Mouse (Mus musculus) neural tube, embryonic 12.5 days (tissue): ENCODE measurements around the gene Lrrc7. TPM values are rescaled to one million over a fixed set of nuclear protein-coding genes. Genes with fewer than 3 reads are reported as not detected.

Experiments used
- ATAC-seq: fragments of 200-750 bp; cut with Nextera tagmentation; 2 replicates; pipeline ENCODE4 v1.8.0; 2017; ENCODE audit warnings: low read depth, mild to moderate bottlenecking, moderate TSS enrichment, moderate library complexity; ENCODE audit not compliant: low FRiP score
- H3K27ac ChIP-seq: fragments of 300-500 bp; sonication (generic); 2 replicates; pipeline ENCODE4 v1.5.1; 2016
- H3K27me3 ChIP-seq: fragments of 300-500 bp; sonication (generic); replicated peaks from 2 replicates; pipeline ENCODE4 v1.6.1; 2016; ENCODE audit warnings: mild to moderate bottlenecking
- H3K36me3 ChIP-seq: fragments of 300-500 bp; sonication (generic); 2 replicates; pipeline ENCODE4 v1.6.1; 2016; ENCODE audit warnings: mild to moderate bottlenecking
- H3K4me1 ChIP-seq: fragments of 300-500 bp; sonication (generic); 2 replicates; pipeline ENCODE4 v1.6.1; 2016
- H3K4me2 ChIP-seq: fragments of 300-500 bp; sonication (generic); replicated peaks from 2 replicates; pipeline ENCODE4 v1.6.1; 2016; ENCODE audit warnings: mild to moderate bottlenecking
- H3K4me3 ChIP-seq: fragments of 300-500 bp; sonication (generic); 2 replicates; pipeline ENCODE4 v1.5.1; 2016
- H3K9ac ChIP-seq: fragments of 300-500 bp; sonication (generic); 2 replicates; pipeline ENCODE4 v1.6.1; 2016; ENCODE audit warnings: mild to moderate bottlenecking
- H3K9me3 ChIP-seq: fragments of 300-500 bp; sonication (generic); 2 replicates; pipeline ENCODE4 v1.6.1; 2016; ENCODE audit warnings: mild to moderate bottlenecking
- whole genome bisulfite sequencing: fragments of 180-500 bp; shearing (Covaris S2); methylation state at CpG from one replicate; pipeline ENCODE4 v1.1.7; 2016; 5-methylcytosine and 5-hydroxymethylcytosine counted together
- polyA plus RNA-seq: library from polyadenylated mRNA; unstranded; fragments of >200 nt; fragmentation: Nextera tagmentation; extraction: Ambion mirVana; gene quantifications from 2 replicates; pipeline ENCODE4 v1.2.1, GENCODE M21; 2016

Gene Lrrc7
- polyA plus RNA-seq, 1 experiment from 2014 or later = 5.7 TPM

DNA sequence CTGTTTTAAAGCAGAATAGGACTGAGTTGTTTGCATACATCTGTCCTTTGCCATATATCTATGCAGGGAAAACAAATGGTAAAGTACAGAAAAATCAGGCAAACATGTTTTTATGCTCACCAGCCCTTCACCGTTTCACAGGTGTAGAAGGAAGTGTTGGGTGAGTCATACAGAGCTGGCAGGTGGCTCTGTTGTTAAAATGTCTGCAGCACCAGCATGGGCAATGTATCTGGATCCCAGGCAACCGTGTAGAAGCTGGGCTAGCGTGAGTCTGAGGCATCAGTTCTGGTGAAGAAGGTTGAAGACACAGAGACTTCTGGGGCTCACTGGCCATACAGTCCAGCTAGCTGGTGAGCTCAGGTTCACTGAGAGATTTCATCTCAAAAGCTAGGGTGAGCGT, 468.1 kb downstream of the Lrrc7 start:
- Histone ChIP-seq H3K36me3 (no peaks in the 10 kb centered on the region), H3K27ac (no peak overlapping the region), H3K9me3 (no peaks in the 10 kb centered on the region), H3K9ac (no peak overlapping the region), H3K4me1 (no peaks in the 10 kb centered on the region), H3K27me3 (no peaks in the 10 kb centered on the region), H3K4me3 (no peak overlapping the region), H3K4me2 (no peak overlapping the region)
- no peak for ATAC-seq
- 83% methylated on average over 4 of the region's 4 CpGs for WGBS

- no peak for ATAC-seq
- Histone ChIP-seq H3K4me3 (no peak overlapping the region), H3K4me1 (no peaks in the 10 kb centered on the region), H3K27me3 (no peaks in the 10 kb centered on the region), H3K9ac (no peak overlapping the region), H3K9me3 (no peaks in the 10 kb centered on the region), H3K4me2 (no peak overlapping the region), H3K36me3 (no peaks in the 10 kb centered on the region), H3K27ac (no peak overlapping the region)
- 92% methylated on average over 3 of the region's 3 CpGs for WGBS
These were observed 470.4 kb downstream of the Lrrc7 start for GRCm38 (mm10) chr3:158091601-158092000.

DNA sequence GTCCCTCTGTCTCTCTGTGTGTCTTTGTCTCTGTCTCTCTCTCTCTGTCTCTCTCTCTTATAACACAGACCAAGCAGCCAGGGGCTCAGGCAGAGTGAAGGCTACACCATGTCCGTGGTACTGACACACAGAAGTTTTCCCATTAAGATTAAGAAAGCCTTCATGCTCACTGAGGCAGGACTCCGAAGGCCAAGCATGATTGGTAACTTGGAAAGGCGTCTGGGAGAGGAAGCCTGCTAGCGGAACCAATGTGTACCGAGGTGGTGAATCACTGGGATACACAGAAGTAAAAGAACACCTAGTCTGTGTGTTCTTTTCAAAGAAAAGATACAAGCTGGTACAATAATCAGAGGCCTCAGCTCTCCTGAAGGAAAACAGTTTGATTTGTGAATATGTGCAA, 484.2 kb downstream of the Lrrc7 start:
- Histone ChIP-seq H3K9me3 (no peaks in the 10 kb centered on the region), H3K9ac (no peak overlapping the region), H3K4me2 (no peak overlapping the region), H3K27me3 (no peaks in the 10 kb centered on the region), H3K4me3 (no peak overlapping the region), H3K36me3 (no peaks in the 10 kb centered on the region), H3K4me1 (no peaks in the 10 kb centered on the region), H3K27ac (no peak overlapping the region)
- no peak for ATAC-seq
- 76% methylated on average over 5 of the region's 5 CpGs for WGBS

DNA sequence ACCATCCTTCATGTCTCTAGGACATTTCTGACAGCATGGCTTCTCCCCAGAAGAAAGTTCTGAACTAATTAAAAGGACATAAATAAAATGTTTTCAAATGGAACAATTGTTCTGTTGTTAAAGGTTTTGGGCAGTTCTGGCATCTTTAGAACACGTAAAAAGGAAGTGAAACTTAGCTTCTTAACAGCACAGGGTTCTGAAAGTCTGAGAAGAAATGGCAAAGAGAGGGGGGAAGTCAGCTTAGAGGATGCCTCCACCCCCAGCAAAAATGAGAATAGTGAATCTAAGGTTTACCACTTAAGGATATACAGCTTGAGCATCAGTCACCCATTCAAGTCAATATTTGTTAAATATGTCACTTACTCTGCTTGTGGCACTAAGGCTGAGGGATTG, 484.6 kb downstream of the Lrrc7 start:
- H3K4me2 ChIP-seq = no peak overlapping the region
- ATAC-seq = no peak
- 49% methylated on average over 1 of the region's 1 CpGs for WGBS

DNA sequence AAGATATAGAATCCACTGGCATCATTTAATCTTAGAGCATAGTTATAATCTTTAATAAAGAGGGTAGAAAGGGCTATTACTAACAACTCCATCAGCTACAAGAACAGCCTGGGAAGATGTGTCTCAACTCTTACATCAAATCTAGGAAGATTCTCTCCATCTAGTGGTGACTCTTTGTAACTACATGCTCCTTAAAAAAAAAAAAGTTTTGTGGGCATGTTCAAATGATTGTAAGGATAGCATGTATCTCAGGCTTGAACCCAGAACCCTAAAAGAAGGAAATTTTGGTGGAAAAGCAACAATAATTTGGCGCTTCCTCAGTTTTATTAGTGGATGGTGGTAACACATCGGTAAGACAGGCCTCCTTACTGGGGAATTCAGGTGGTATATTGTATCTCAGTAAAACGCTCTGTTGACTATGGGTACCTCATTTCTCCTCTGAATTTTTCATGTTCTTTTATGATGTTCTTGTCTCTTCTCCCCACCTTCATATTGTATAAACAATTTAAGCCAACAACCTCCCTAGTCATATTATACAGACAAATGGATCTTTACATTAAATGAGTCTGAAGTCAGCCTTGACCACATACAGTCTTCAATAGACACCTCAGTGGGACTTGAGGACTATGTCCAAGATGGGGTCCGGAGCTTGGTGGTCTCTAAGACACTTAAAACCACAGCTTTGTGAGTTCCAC, 485.2 kb downstream of the Lrrc7 start:
- WGBS = 54% methylated on average over 4 of the region's 4 CpGs
- no peak overlapping the region for H3K4me2 ChIP-seq
- no peak overlapping the region for H3K4me3 ChIP-seq
- H3K27ac ChIP-seq = no peak overlapping the region
- no peaks in the 10 kb centered on the region for H3K9me3 ChIP-seq
- H3K4me1 ChIP-seq = no peaks in the 10 kb centered on the region
- H3K36me3 ChIP-seq = no peaks in the 10 kb centered on the region
- no peak overlapping the region for H3K9ac ChIP-seq
- H3K27me3 ChIP-seq = no peaks in the 10 kb centered on the region
- ATAC-seq = 0 out of 2 replicates have a peak, but pooled peaks have one; percentile 21

More for the DNA sequence above, 484.6 kb downstream of the Lrrc7 start:
- no peaks in the 10 kb centered on the region for H3K36me3 ChIP-seq
- H3K27ac ChIP-seq = no peak overlapping the region
- no peaks in the 10 kb centered on the region for H3K4me1 ChIP-seq
- H3K4me3 ChIP-seq = no peak overlapping the region
- no peaks in the 10 kb centered on the region for H3K9me3 ChIP-seq
- no peaks in the 10 kb centered on the region for H3K27me3 ChIP-seq
- no peak overlapping the region for H3K9ac ChIP-seq

- Histone ChIP-seq H3K4me3 (no peak overlapping the region), H3K36me3 (no peaks in the 10 kb centered on the region), H3K27me3 (no peaks in the 10 kb centered on the region), H3K9ac (no peak overlapping the region), H3K4me1 (no peaks in the 10 kb centered on the region), H3K4me2 (no peak overlapping the region), H3K27ac (no peak overlapping the region), H3K9me3 (no peaks in the 10 kb centered on the region)
- ATAC-seq = no peak
- WGBS = 90% methylated on average over 2 of the region's 2 CpGs
These were observed 487.0 kb downstream of the Lrrc7 start for GRCm38 (mm10) chr3:158075004-158075403.

GRCm38 (mm10) chr3:158068613-158069263, 493.3 kb downstream of the Lrrc7 start:
- H3K9me3 ChIP-seq = no peaks in the 10 kb centered on the region
- no peak overlapping the region for H3K9ac ChIP-seq
- H3K27me3 ChIP-seq = no peaks in the 10 kb centered on the region
- H3K4me1 ChIP-seq = no peaks in the 10 kb centered on the region
- no peak overlapping the region for H3K4me3 ChIP-seq
- H3K36me3 ChIP-seq = peaks cover 7% of the 10 kb centered on the region
- no peak overlapping the region for H3K27ac ChIP-seq
- ATAC-seq = no peak; the same call in 1 of the 2 replicates
- no peak overlapping the region for H3K4me2 ChIP-seq
- WGBS = 68% methylated on average over 9 of the region's 9 CpGs

DNA sequence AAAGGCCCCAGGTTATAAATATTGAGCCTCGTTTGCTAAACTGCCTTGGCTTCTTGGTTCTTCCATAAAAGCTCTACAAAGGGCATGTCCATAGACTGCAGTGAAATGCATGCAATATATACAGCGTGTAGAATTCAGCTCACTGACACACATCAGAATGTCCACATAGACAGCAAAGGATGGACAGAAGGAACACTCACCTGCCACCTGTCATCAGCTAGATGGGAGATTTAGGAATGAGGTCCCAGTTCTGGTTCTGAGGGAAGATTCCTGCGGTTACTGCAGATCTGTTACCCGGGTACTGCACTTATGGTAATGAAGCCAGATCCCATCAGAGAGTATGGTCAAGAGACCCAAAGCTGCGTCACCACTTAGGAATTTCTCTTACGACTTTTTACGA, 494.1 kb downstream of the Lrrc7 start:
- H3K36me3 ChIP-seq = peaks cover 12% of the 10 kb centered on the region
- H3K4me3 ChIP-seq = no peak overlapping the region
- H3K4me2 ChIP-seq = no peak overlapping the region
- no peaks in the 10 kb centered on the region for H3K4me1 ChIP-seq
- no peaks in the 10 kb centered on the region for H3K9me3 ChIP-seq
- H3K9ac ChIP-seq = no peak overlapping the region
- WGBS = 86% methylated on average over 7 of the region's 7 CpGs
- H3K27me3 ChIP-seq = no peaks in the 10 kb centered on the region
- no peak for ATAC-seq
- H3K27ac ChIP-seq = no peak overlapping the region

DNA sequence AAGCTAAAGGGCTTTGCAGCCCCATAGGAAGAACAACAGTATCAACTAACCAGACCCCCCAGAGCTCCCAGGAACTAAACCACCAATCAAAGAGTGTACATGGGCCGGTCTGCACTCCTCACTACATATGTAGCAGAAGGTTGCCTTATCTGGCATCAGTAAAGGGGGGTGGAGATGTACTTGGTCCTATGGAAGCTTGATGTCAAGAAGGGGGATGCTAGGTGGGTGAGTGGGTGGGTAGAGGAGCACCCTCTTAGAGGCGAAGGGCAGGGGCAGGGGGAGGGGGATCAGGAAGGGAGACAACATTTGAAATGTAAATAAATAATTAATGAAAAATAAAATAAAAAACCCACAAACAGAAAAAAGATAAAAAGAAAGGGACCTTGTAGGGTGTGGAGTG, 496.8 kb downstream of the Lrrc7 start:
- H3K4me1 ChIP-seq = no peaks in the 10 kb centered on the region
- no peaks in the 10 kb centered on the region for H3K27me3 ChIP-seq
- H3K27ac ChIP-seq = no peak overlapping the region
- H3K36me3 ChIP-seq = peaks cover 18% of the 10 kb centered on the region
- ATAC-seq = no peak
- H3K4me3 ChIP-seq = no peak overlapping the region
- no peaks in the 10 kb centered on the region for H3K9me3 ChIP-seq
- H3K4me2 ChIP-seq = no peak overlapping the region
- WGBS = 91% methylated on average over 2 of the region's 2 CpGs
- no peak overlapping the region for H3K9ac ChIP-seq

- no peak overlapping the region for H3K9ac ChIP-seq
- H3K27ac ChIP-seq = no peak overlapping the region
- no peaks in the 10 kb centered on the region for H3K9me3 ChIP-seq
- H3K36me3 ChIP-seq = peaks cover 39% of the 10 kb centered on the region
- H3K27me3 ChIP-seq = no peaks in the 10 kb centered on the region
- ATAC-seq = peak; percentile 17; the same call in 1 of the 2 replicates
- H3K4me3 ChIP-seq = no peak overlapping the region
- WGBS = 92% methylated on average over 5 of the region's 5 CpGs
- no peak overlapping the region for H3K4me2 ChIP-seq
- H3K4me1 ChIP-seq = no peaks in the 10 kb centered on the region
These were observed 500.1 kb downstream of the Lrrc7 start for GRCm38 (mm10) chr3:158061811-158062523.

DNA sequence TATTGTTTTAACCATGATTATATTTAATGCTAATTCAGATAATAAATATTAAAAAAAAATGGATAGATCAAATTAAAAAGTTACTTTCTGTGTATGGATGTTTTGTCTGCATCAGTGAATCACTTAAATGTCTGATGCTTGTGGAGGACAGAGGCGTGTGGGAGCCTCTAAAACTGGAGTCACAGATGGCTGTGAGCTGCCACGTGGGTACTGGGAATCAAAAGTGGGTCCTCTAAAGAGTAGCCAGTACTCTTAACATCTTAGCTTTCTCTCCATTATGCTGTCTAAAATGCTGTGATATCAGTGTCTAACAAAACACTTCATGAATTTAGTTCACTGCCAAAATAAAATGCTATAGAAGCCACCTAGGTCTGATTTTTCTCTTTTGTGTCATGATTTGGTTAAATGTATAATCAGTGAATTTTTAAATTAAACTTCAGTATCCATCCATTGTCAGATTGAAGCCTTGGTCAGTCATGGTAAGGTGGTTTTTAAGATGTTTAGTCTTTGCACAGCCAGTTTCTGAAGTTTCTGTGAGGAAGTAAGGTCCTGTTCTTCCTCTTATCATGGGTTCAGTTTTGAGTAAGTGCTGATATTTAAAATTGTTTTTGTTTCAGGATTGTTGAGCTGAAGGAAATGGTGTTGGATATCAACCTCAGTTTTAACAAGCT, 501.3 kb downstream of the Lrrc7 start:
- no peaks in the 10 kb centered on the region for H3K27me3 ChIP-seq
- H3K4me3 ChIP-seq = no peak overlapping the region
- no peak overlapping the region for H3K4me2 ChIP-seq
- WGBS = 79% methylated on average over 2 of the region's 2 CpGs
- H3K9ac ChIP-seq = no peak overlapping the region
- H3K36me3 ChIP-seq = peaks cover 48% of the 10 kb centered on the region
- H3K27ac ChIP-seq = no peak overlapping the region
- no peaks in the 10 kb centered on the region for H3K9me3 ChIP-seq
- ATAC-seq = no peak
- no peaks in the 10 kb centered on the region for H3K4me1 ChIP-seq

GRCm38 (mm10) chr3:158049508-158049907, 512.5 kb downstream of the Lrrc7 start:
- Histone ChIP-seq H3K9me3 (no peaks in the 10 kb centered on the region), H3K4me1 (no peaks in the 10 kb centered on the region), H3K27me3 (no peaks in the 10 kb centered on the region), H3K4me2 (no peak overlapping the region), H3K4me3 (no peak overlapping the region), H3K27ac (no peak overlapping the region), H3K9ac (no peak overlapping the region), H3K36me3 (peaks cover 16% of the 10 kb centered on the region; the same call in 1 of the 2 replicates)
- 91% methylated on average over 2 of the region's 2 CpGs for WGBS
- no peak for ATAC-seq
